Mouse (Mus musculus): ENCODE measurements around the gene Nos1ap.

- TF ChIP-seq CTCF (IDR thresholded peaks at IDR 0.05; ENCODE audit: extremely low read depth, insufficient read depth, low read length) (no peak), POLR2A (IDR thresholded peaks at IDR 0.05; ENCODE audit: extremely low read depth, insufficient read depth, low read length) (no peak)
Observed at GRCm38 (mm10) chr1:170428141-170428540, 161.5 kb downstream of the Nos1ap start.
